Comparison of ENCODE assay signal across 7 mouse cellular contexts in genomic region chr17:31657141-31657983, GRCm38 (mm10). TPM values are rescaled to one million over a fixed set of nuclear protein-coding genes. Genes with fewer than 3 reads are reported as not detected.
DNase-seq lines count a peak whose midpoint lies in the region; ATAC-seq lines count a peak whose summit lies in the region.

No protein-coding gene starts in this region.

- peaks cover 28% of the 10 kb centered on the region for H3K36me3 ChIP-seq in lung, embryonic 16.5 days (ENCODE audit: control insufficient read depth, insufficient read depth, low read length)
- peaks cover 43% of the 10 kb centered on the region for H3K36me3 ChIP-seq in embryonic facial prominence, embryonic 14.5 days (ENCODE audit: control insufficient read depth, insufficient read depth, low read length)
- peaks cover 35% of the 10 kb centered on the region for H3K36me3 ChIP-seq in limb, embryonic 12.5 days
- H3K36me3 ChIP-seq in stomach, embryonic 15.5 days, result peaks cover 22% of the 10 kb centered on the region

- peaks cover 10% of the 10 kb centered on the region for H3K4me1 ChIP-seq in lung, embryonic 16.5 days (replicated peaks; ENCODE audit: control insufficient read depth, insufficient read depth, low read length)
- no peaks in the 10 kb centered on the region for H3K4me1 ChIP-seq in embryonic facial prominence, embryonic 14.5 days (ENCODE audit: control insufficient read depth, insufficient read depth, low read length)
- peaks cover 10% of the 10 kb centered on the region for H3K4me1 ChIP-seq in limb, embryonic 12.5 days (replicated peaks)
- peaks cover 11% of the 10 kb centered on the region for H3K4me1 ChIP-seq in stomach, embryonic 15.5 days

- WGBS in lung, embryonic 16.5 days, result 39% methylated on average over 12 of the region's 12 CpGs
- WGBS in embryonic facial prominence, embryonic 14.5 days, result 49% methylated on average over 12 of the region's 12 CpGs
- 48% methylated on average over 12 of the region's 12 CpGs for WGBS in limb, embryonic 12.5 days
- 47% methylated on average over 12 of the region's 12 CpGs for WGBS in stomach, embryonic 15.5 days

- no peaks in the 10 kb centered on the region for H3K27me3 ChIP-seq in lung, embryonic 16.5 days (ENCODE audit: control insufficient read depth, insufficient read depth, low read depth, low read length)
- H3K27me3 ChIP-seq in embryonic facial prominence, embryonic 14.5 days (replicated peaks; ENCODE audit: control insufficient read depth, insufficient read depth, low read length), result no peaks in the 10 kb centered on the region
- H3K27me3 ChIP-seq in limb, embryonic 12.5 days, result no peaks in the 10 kb centered on the region
- no peaks in the 10 kb centered on the region for H3K27me3 ChIP-seq in stomach, embryonic 15.5 days (replicated peaks)

- no peak overlapping the region for H3K27ac ChIP-seq in lung, embryonic 16.5 days (ENCODE audit: low read length)
- no peak overlapping the region for H3K27ac ChIP-seq in embryonic facial prominence, embryonic 14.5 days (replicated peaks; ENCODE audit: low read depth, low read length)
- no peak overlapping the region for H3K27ac ChIP-seq in limb, embryonic 12.5 days
- H3K27ac ChIP-seq in stomach, embryonic 15.5 days, result 0 out of 2 replicates have a peak overlapping the region, but pooled peaks have one; percentile 75

- peak overlapping the region; percentile 98 for H3K9ac ChIP-seq in lung, embryonic 16.5 days (ENCODE audit: low read length)
- H3K9ac ChIP-seq in embryonic facial prominence, embryonic 14.5 days (ENCODE audit: low read depth, low read length), result peak overlapping the region; percentile 99
- peak overlapping the region; percentile 97 for H3K9ac ChIP-seq in limb, embryonic 12.5 days (replicated peaks)
- peak overlapping the region; percentile 89 for H3K9ac ChIP-seq in stomach, embryonic 15.5 days

- H3K9me3 ChIP-seq in lung, embryonic 16.5 days (ENCODE audit: control insufficient read depth, low read length), result no peaks in the 10 kb centered on the region
- no peaks in the 10 kb centered on the region for H3K9me3 ChIP-seq in embryonic facial prominence, embryonic 14.5 days (ENCODE audit: control insufficient read depth, low read length)
- H3K9me3 ChIP-seq in limb, embryonic 12.5 days, result no peaks in the 10 kb centered on the region
- H3K9me3 ChIP-seq in stomach, embryonic 15.5 days, result no peaks in the 10 kb centered on the region

- no peak for ATAC-seq in lung, embryonic 16.5 days (ENCODE audit: low read depth)
- no peak for ATAC-seq in embryonic facial prominence, embryonic 14.5 days (ENCODE audit: low read depth)
- ATAC-seq in limb, embryonic 12.5 days (ENCODE audit: insufficient number of reproducible peaks, insufficient read depth, low FRiP score, low TSS enrichment, low read depth), result no peak
- no peak for ATAC-seq in stomach, embryonic 15.5 days (ENCODE audit: insufficient read depth, low FRiP score, low read depth)

- peak overlapping the region; percentile 96 for H3K4me3 ChIP-seq in lung, embryonic 16.5 days (ENCODE audit: low read length)
- peak overlapping the region; percentile 97 for H3K4me3 ChIP-seq in embryonic facial prominence, embryonic 14.5 days (ENCODE audit: low read depth, low read length)
- H3K4me3 ChIP-seq in limb, embryonic 12.5 days (replicated peaks), result peak overlapping the region; percentile 97
- H3K4me3 ChIP-seq in stomach, embryonic 15.5 days (replicated peaks), result peak overlapping the region; percentile 70

- DNase-seq in lung, postnatal 14 days, result no peak
- DNase-seq in embryonic facial prominence, embryonic 14.5 days (ENCODE audit: low spot score), result no peak
- no peak for DNase-seq in adrenal gland, adult 8-10 months
- DNase-seq in layer of hippocampus, postnatal 36 days, result no peak

- peak overlapping the region; percentile 84 for H3K4me2 ChIP-seq in lung, embryonic 16.5 days (ENCODE audit: low read depth, low read length)
- H3K4me2 ChIP-seq in embryonic facial prominence, embryonic 14.5 days (ENCODE audit: low read depth, low read length), result peak overlapping the region; percentile 66
- peak overlapping the region; percentile 87 for H3K4me2 ChIP-seq in limb, embryonic 12.5 days
- peak overlapping the region; percentile 60 for H3K4me2 ChIP-seq in stomach, embryonic 15.5 days

RNA-seq across cellular contexts. Expression of gene U2af1, which starts 1.3 kb away (rescaled TPM):
- polyA plus RNA-seq in lung, embryonic 16.5 days (2015; fragmentation: Nextera tagmentation; extraction: Ambion mirVana), result 307 and 308 TPM in 2 replicates
- polyA plus RNA-seq in embryonic facial prominence, embryonic 14.5 days (2014; fragmentation: Nextera tagmentation; extraction: Ambion mirVana), result 134 and 139 TPM in 2 replicates
- polyA plus RNA-seq in limb, embryonic 12.5 days (2016; fragmentation: Nextera tagmentation; extraction: Ambion mirVana), result 411 and 432 TPM in 2 replicates
- 301 and 311 TPM in 2 replicates for polyA plus RNA-seq in stomach, embryonic 15.5 days (2015; fragmentation: Nextera tagmentation; extraction: Ambion mirVana)
- total RNA-seq in adrenal gland, adult 8-10 months (2022), result 100 to 1,000 TPM; 128 to 156 (median 143) TPM
- total RNA-seq in layer of hippocampus, postnatal 36 days (2021), result 100 to 1,000 TPM; 127 to 134 TPM

RNA-seq across cellular contexts. Expression of gene Cryaa, which starts 20.2 kb away (rescaled TPM):
- polyA plus RNA-seq in lung, embryonic 16.5 days (2015; fragmentation: Nextera tagmentation; extraction: Ambion mirVana), result 0.36 and 0.44 TPM in 2 replicates
- 0.41 and 0.89 TPM in 2 replicates for polyA plus RNA-seq in embryonic facial prominence, embryonic 14.5 days (2014; fragmentation: Nextera tagmentation; extraction: Ambion mirVana)
- 0.33 TPM in 1 of 2 replicates, not detected in the other for polyA plus RNA-seq in limb, embryonic 12.5 days (2016; fragmentation: Nextera tagmentation; extraction: Ambion mirVana)
- polyA plus RNA-seq in stomach, embryonic 15.5 days (2015; fragmentation: Nextera tagmentation; extraction: Ambion mirVana), result 0.21 TPM in 1 of 2 replicates, not detected in the other
- not detected for total RNA-seq in adrenal gland, adult 8-10 months (2022)
- total RNA-seq in layer of hippocampus, postnatal 36 days (2021), result under 1 TPM in 1 of 2 experiments, not detected in 1; 0.40 TPM

RNA-seq across cellular contexts. Expression of gene Cbs, which starts 20.3 kb away (rescaled TPM):
- polyA plus RNA-seq in lung, embryonic 16.5 days (2015; fragmentation: Nextera tagmentation; extraction: Ambion mirVana), result 3.9 and 4.6 TPM in 2 replicates
- polyA plus RNA-seq in embryonic facial prominence, embryonic 14.5 days (2014; fragmentation: Nextera tagmentation; extraction: Ambion mirVana), result 3.9 and 4.8 TPM in 2 replicates
- 2.8 and 2.9 TPM in 2 replicates for polyA plus RNA-seq in limb, embryonic 12.5 days (2016; fragmentation: Nextera tagmentation; extraction: Ambion mirVana)
- polyA plus RNA-seq in stomach, embryonic 15.5 days (2015; fragmentation: Nextera tagmentation; extraction: Ambion mirVana), result 24.5 and 38.2 TPM in 2 replicates
- total RNA-seq in adrenal gland, adult 8-10 months (2022), result 1 to 10 TPM; 2.6 to 5.3 (median 3.9) TPM
- 10 to 100 TPM; 61.0 to 66.6 TPM for total RNA-seq in layer of hippocampus, postnatal 36 days (2021)
